Mouse (Mus musculus) ES-Bruce4 (cell line): Measurements from ENCODE around the gene H2al1i.
"Not testable (repeated sequence)": the region's sequence is repeated elsewhere in the genome, so short reads cannot be mapped to it uniquely, and the experiment has no call there.

Experiments used
- CTCF ChIP-seq: IDR thresholded peaks from one replicate; pipeline ENCODE4 v1.8.1; 2011; ENCODE audit warnings: low read depth, low read length
- POLR2A ChIP-seq: IDR thresholded peaks from one replicate; pipeline ENCODE4 v1.8.1; 2011; ENCODE audit warnings: low read length; ENCODE audit not compliant: insufficient read depth

- not testable (repeated sequence) for TF ChIP-seq POLR2A, CTCF
Measured at GRCm38 (mm10) chrX:11311634-11312033, 12.8 kb upstream of the H2al1i start, which contains the start of gene H2al1e.
